Mouse (Mus musculus): ENCODE data around the gene Cdca4. TPM values are rescaled to one million over a fixed set of nuclear protein-coding genes. Genes with fewer than 3 reads are reported as not detected.

The Cdca4 gene
- 117 and 148 TPM in 2 replicates for polyA plus RNA-seq (2014; fragmentation: Nextera tagmentation; extraction: Ambion mirVana)

DNA sequence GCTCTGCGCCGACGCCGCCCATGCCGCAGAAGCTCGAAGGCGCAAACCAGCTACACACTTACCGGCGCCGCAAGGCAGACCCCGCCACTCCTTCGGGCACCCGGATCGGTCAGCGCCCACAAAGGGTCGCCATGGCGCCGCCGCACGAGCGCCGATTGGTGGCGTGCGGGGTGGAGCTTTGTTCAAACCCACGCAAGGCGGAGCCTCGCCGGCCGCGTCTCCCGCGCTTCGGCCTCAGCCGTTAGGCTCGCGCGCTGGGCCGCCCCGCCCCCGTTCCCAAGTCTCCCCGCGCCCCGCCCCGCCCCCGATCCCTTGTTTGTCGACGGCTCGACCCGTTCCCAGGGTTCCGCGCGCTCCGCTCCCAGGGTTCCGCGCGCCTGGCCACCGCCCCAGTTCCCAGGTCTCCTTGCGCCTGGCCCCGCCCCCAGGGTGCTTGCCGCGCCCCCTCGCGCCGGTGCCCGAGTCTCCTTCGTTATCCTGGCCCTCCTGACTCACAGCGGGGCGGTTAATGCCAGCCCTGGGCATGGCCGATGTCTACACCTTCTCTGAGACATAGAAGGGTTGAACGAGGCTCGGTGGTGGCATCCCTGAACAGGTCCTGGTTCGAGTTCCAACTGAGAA, at the start of gene Cdca4:
Gene Cdca4 (minus strand): TSS at position 180 of the 621 bp plus-strand sequence.
- Histone ChIP-seq H3K4me2 (replicated peaks; ENCODE audit: low read depth, low read length) (peak within 1 kb of the TSS; percentile 70), H3K36me3 (ENCODE audit: control insufficient read depth, insufficient read depth, low read length) (peaks cover 35% of the 10 kb centered on the region), H3K27me3 (ENCODE audit: control insufficient read depth, insufficient read depth, low read length) (no peaks in the 10 kb centered on the region), H3K27ac (ENCODE audit: low read depth, low read length) (peak within 1 kb of the TSS; percentile 95), H3K9ac (ENCODE audit: low read depth, low read length) (peak within 1 kb of the TSS; percentile 97), H3K9me3 (ENCODE audit: control insufficient read depth, low read length) (no peaks in the 10 kb centered on the region), H3K4me1 (ENCODE audit: control insufficient read depth, insufficient read depth, low read length) (peaks cover 25% of the 10 kb centered on the region), H3K4me3 (ENCODE audit: low read length) (peak within 1 kb of the TSS; percentile 68)
- ATAC-seq (ENCODE audit: low FRiP score, low TSS enrichment), result peak; percentile 98
- under 1% methylated on average over 52 of the region's 72 CpGs for WGBS

DNA sequence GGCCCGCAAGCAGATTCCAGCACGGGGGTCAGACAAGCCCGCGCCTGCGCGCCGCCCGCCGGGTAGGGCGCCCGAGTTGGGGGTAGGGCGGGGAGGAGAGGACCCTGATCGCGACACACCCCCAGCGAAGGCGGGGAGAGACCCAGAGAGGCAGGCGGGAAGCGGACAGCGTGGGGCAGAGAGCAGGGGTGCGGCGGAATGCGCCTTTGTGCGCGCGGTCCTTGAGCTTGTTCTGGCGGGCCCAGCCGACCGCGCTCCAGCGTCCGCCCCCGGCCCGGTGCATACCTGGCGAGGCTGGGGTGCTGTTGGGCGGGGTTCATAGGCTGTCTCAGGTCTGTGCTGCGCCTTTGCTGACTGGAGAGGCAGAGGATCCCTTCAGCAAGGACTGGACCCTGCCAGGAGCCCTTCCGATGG, 48.4 kb upstream of the Cdca4 start:
- WGBS, result under 1% methylated on average over 37 of the region's 37 CpGs
- peak overlapping the region; percentile 48; the same call in 1 of the 2 replicates for H3K9ac ChIP-seq (ENCODE audit: low read depth, low read length)

DNA sequence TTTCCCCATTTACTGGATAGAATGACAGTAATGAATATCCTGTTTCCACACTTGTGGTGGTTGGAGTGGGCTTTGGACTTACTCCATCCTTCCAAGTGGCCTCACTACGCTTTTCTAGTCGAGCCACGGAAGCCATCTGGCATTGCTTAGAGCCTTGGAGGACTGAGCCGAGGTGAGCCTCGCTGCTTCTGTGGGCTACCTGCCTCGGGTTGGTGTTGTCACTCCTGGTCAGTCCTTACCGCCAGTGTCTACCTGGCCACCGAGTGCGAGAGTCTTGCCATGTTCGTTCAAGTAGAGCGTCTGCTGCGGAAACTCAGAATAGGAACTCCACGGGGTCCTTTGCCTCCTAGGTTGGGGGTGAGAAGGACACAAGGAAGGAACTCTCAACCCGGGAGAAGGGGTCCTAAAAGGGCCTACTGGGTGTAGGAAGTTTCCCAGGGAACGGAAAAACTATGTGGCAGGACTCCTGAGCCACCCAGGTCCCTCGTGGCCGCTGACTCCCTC, 47.9 kb upstream of the Cdca4 start:
- Histone ChIP-seq H3K9ac (ENCODE audit: low read depth, low read length) (peak overlapping the region; percentile 48; the same call in 1 of the 2 replicates), H3K27ac (ENCODE audit: low read depth, low read length) (no peak overlapping the region), H3K36me3 (ENCODE audit: control insufficient read depth, insufficient read depth, low read length) (no peaks in the 10 kb centered on the region), H3K4me1 (ENCODE audit: control insufficient read depth, insufficient read depth, low read length) (peaks cover 16% of the 10 kb centered on the region), H3K4me2 (replicated peaks; ENCODE audit: low read depth, low read length) (peak overlapping the region; percentile 78), H3K4me3 (ENCODE audit: low read length) (peak overlapping the region; percentile 42), H3K27me3 (ENCODE audit: control insufficient read depth, insufficient read depth, low read length) (peaks cover 55% of the 10 kb centered on the region), H3K9me3 (ENCODE audit: control insufficient read depth, low read length) (no peaks in the 10 kb centered on the region)
- no peak for ATAC-seq (ENCODE audit: low FRiP score, low TSS enrichment)
- WGBS, result 4% methylated on average over 17 of the region's 17 CpGs

More for the DNA sequence above, 48.4 kb upstream of the Cdca4 start:
- peak overlapping the region; percentile 78 for H3K4me2 ChIP-seq (replicated peaks; ENCODE audit: low read depth, low read length)
- no peaks in the 10 kb centered on the region for H3K36me3 ChIP-seq (ENCODE audit: control insufficient read depth, insufficient read depth, low read length)
- H3K9me3 ChIP-seq (ENCODE audit: control insufficient read depth, low read length), result no peaks in the 10 kb centered on the region
- peak overlapping the region; percentile 42 for H3K4me3 ChIP-seq (ENCODE audit: low read length)
- no peak overlapping the region for H3K27ac ChIP-seq (ENCODE audit: low read depth, low read length)
- ATAC-seq (ENCODE audit: low FRiP score, low TSS enrichment), result no peak
- H3K4me1 ChIP-seq (ENCODE audit: control insufficient read depth, insufficient read depth, low read length), result peaks cover 16% of the 10 kb centered on the region
- peaks cover 55% of the 10 kb centered on the region for H3K27me3 ChIP-seq (ENCODE audit: control insufficient read depth, insufficient read depth, low read length)

DNA sequence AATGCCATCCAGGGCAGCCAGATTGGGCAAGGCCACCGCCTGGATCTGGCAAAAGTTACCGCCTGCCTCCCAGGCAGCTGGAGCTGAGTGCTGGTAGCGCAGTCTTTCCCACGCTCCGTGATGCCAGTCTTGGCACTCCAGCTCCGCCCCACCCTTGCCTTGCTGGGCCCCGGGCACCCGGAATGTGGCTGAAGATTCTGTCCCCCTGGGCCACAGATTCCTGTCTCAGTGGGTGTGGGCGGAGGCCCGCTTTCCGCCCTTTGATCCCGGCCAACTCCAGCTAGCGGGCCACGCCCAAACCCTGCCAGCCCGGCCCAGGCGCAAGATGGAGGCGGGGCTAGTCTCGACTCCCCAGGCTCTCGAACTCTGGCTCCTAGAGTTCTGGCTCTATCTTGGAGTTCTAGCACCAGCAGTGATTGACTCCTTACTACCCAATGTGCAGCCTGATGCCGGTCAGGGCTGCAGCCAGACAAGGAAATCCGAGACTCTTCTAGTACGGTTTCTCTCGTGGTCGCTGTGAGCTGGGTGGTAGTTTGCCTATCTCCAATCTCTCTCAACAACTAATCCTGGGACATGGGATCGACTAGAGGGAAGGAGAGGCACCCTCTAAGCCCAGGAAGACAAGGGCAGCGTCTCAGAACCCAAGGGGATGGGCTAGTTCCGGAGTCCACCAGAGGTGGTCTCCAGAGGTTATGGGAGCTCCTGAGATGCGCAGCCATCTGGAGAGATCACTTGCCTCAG, 47.3 kb upstream of the Cdca4 start:
- 5% methylated on average over 28 of the region's 28 CpGs for WGBS

DNA sequence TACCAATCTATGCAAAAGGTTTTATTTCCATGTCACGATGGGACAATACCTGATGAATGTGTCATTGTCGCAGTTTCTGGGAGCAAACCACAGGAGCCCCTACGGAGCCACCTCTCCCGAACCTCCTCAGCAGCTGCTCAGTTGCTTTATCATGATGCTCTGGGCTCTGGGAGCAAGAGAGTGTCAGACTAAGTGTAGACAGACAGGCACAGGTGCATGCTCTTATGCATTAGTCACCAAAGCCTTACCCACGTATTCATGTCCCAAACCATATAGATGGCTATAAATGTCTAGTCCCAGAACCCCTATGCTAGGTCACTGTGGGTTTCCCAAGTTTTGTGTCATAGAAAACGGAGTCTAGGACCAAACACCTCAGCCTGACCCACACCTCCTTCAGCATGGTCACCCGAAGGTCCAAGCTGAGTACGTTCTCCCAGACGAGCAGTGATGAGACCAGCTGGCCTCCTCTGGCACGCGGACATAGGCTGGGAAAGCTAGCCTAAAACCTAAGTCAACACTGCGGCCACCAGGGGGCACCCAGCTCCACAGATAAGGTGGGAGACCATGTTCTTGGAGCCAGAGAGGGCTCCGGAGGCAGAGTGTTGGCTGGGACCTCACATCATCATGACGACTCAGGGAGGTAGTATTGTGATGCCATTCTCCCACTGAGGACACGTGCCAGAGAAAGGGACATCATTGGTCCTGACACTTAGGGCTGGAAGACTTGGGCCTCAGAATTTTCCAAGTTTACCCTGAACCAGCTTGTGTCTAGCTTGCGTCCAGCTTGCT, 46.2 kb upstream of the Cdca4 start:
- Histone ChIP-seq H3K4me2 (replicated peaks; ENCODE audit: low read depth, low read length) (no peak overlapping the region), H3K27ac (ENCODE audit: low read depth, low read length) (no peak overlapping the region), H3K9me3 (ENCODE audit: control insufficient read depth, low read length) (no peaks in the 10 kb centered on the region), H3K4me1 (ENCODE audit: control insufficient read depth, insufficient read depth, low read length) (peaks cover 17% of the 10 kb centered on the region), H3K36me3 (ENCODE audit: control insufficient read depth, insufficient read depth, low read length) (no peaks in the 10 kb centered on the region), H3K4me3 (ENCODE audit: low read length) (no peak overlapping the region), H3K27me3 (ENCODE audit: control insufficient read depth, insufficient read depth, low read length) (peaks cover 59% of the 10 kb centered on the region), H3K9ac (ENCODE audit: low read depth, low read length) (no peak overlapping the region)
- peak; percentile 68 for ATAC-seq (ENCODE audit: low FRiP score, low TSS enrichment)
- WGBS, result 25% methylated on average over 16 of the region's 16 CpGs

More for the DNA sequence above, 47.3 kb upstream of the Cdca4 start:
- Histone ChIP-seq H3K36me3 (ENCODE audit: control insufficient read depth, insufficient read depth, low read length) (no peaks in the 10 kb centered on the region), H3K9ac (ENCODE audit: low read depth, low read length) (peak overlapping the region; percentile 34; the same call in 1 of the 2 replicates), H3K9me3 (ENCODE audit: control insufficient read depth, low read length) (no peaks in the 10 kb centered on the region), H3K4me2 (replicated peaks; ENCODE audit: low read depth, low read length) (peak overlapping the region; percentile 78), H3K4me1 (ENCODE audit: control insufficient read depth, insufficient read depth, low read length) (peaks cover 16% of the 10 kb centered on the region), H3K4me3 (ENCODE audit: low read length) (peak overlapping the region; percentile 13), H3K27me3 (ENCODE audit: control insufficient read depth, insufficient read depth, low read length) (peaks cover 55% of the 10 kb centered on the region), H3K27ac (ENCODE audit: low read depth, low read length) (no peak overlapping the region)
- peak; percentile 21; the same call in 1 of the 2 replicates for ATAC-seq (ENCODE audit: low FRiP score, low TSS enrichment)

DNA sequence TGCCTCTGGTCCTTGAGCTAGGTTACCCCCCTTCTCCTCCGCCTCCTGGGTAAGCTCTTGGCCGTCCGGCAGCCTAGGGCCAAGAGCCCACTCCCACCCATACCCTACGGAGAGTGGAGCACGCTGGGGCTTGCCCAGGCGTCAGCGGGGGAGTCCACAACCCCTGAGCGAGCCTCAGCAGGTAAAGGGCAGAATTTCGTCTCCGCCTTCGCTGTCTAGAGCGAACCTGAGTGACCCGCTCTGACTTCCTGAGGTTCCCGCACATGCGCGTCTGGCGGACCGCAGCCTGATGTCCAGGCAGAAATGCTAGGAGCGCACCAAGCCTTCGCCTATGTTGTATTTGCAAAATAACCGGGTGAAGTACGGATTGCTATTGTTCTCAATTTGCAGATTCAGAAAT, 45.0 kb upstream of the Cdca4 start:
- 12% methylated on average over 22 of the region's 22 CpGs for WGBS
- peaks cover 59% of the 10 kb centered on the region for H3K27me3 ChIP-seq (ENCODE audit: control insufficient read depth, insufficient read depth, low read length)
- ATAC-seq (ENCODE audit: low FRiP score, low TSS enrichment), result 0 out of 2 replicates have a peak, but pooled peaks have one; percentile 2
- H3K36me3 ChIP-seq (ENCODE audit: control insufficient read depth, insufficient read depth, low read length), result no peaks in the 10 kb centered on the region
- H3K27ac ChIP-seq (ENCODE audit: low read depth, low read length), result no peak overlapping the region
- peak overlapping the region; percentile 47 for H3K9ac ChIP-seq (ENCODE audit: low read depth, low read length)
- H3K4me3 ChIP-seq (ENCODE audit: low read length), result peak overlapping the region; percentile 29
- no peaks in the 10 kb centered on the region for H3K9me3 ChIP-seq (ENCODE audit: control insufficient read depth, low read length)
- H3K4me2 ChIP-seq (replicated peaks; ENCODE audit: low read depth, low read length), result peak overlapping the region; percentile 52
- H3K4me1 ChIP-seq (ENCODE audit: control insufficient read depth, insufficient read depth, low read length), result peaks cover 26% of the 10 kb centered on the region

DNA sequence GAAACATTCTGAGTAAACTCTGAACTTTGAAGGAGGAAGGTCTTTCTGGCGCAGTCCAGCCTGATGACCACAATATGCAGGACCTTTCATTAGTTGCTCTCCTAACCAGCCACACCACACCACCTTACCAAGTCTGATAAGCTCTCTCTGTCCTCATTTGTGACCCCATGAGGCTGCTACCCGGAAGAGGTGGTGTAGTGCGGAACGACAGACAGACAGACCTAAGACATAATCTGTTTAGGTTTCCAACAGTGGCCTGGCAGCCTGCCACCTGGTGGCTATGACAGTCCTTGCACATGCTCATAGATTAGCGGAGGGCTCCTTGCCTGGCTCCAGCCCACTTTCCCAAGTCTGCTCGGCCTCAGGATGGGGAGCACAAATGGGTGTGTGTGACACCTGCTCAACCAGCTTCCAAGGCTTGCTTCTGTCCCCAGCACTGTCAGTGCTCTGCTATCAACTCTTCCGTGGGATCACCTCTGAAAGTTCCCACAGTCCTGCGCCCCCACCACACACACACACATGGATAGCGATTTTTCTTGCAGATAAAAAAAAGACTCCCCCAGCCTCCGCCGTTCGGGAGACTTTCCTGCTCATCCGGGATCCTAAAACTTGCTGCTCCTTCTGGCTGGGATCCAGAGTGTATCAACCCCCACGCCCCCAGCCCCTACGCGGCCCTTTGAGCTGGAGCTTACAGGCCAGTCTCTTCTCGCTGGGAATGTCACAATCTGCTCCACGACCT, 44.4 kb upstream of the Cdca4 start:
- peaks cover 55% of the 10 kb centered on the region for H3K27me3 ChIP-seq (ENCODE audit: control insufficient read depth, insufficient read depth, low read length)
- H3K9me3 ChIP-seq (ENCODE audit: control insufficient read depth, low read length), result no peaks in the 10 kb centered on the region
- H3K9ac ChIP-seq (ENCODE audit: low read depth, low read length), result peak overlapping the region; percentile 47
- H3K27ac ChIP-seq (ENCODE audit: low read depth, low read length), result no peak overlapping the region
- H3K36me3 ChIP-seq (ENCODE audit: control insufficient read depth, insufficient read depth, low read length), result no peaks in the 10 kb centered on the region
- H3K4me3 ChIP-seq (ENCODE audit: low read length), result peak overlapping the region; percentile 29
- H3K4me1 ChIP-seq (ENCODE audit: control insufficient read depth, insufficient read depth, low read length), result peaks cover 26% of the 10 kb centered on the region
- whole genome bisulfite sequencing, result 19% methylated on average over 18 of the region's 18 CpGs
- 0 out of 2 replicates have a peak, but pooled peaks have one; percentile 10 for ATAC-seq (ENCODE audit: low FRiP score, low TSS enrichment)
- peak overlapping the region; percentile 52 for H3K4me2 ChIP-seq (replicated peaks; ENCODE audit: low read depth, low read length)

DNA sequence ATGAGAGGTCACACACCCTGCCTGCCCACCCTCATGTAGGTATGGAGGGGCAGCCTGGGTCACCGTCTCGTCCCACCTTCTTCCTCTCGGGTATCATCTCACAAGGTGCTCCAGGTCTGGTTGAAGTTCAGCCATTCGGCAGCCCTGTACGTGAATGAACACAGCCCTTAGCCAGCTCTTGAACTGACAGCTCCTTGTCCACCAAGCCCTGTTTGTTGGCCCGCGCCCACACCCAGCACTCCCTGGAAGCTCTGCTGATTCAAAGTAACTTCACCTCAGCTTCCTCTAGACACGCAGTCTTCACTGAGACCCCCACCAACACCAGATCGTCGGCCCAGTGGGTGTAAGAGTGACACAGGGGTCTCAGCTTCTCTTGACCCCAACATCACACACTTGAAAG, 43.8 kb upstream of the Cdca4 start:
- Histone ChIP-seq H3K4me3 (ENCODE audit: low read length) (no peak overlapping the region), H3K4me2 (replicated peaks; ENCODE audit: low read depth, low read length) (no peak overlapping the region), H3K9ac (ENCODE audit: low read depth, low read length) (no peak overlapping the region), H3K27ac (ENCODE audit: low read depth, low read length) (no peak overlapping the region), H3K9me3 (ENCODE audit: control insufficient read depth, low read length) (no peaks in the 10 kb centered on the region), H3K27me3 (ENCODE audit: control insufficient read depth, insufficient read depth, low read length) (peaks cover 49% of the 10 kb centered on the region), H3K36me3 (ENCODE audit: control insufficient read depth, insufficient read depth, low read length) (no peaks in the 10 kb centered on the region), H3K4me1 (ENCODE audit: control insufficient read depth, insufficient read depth, low read length) (peaks cover 26% of the 10 kb centered on the region)
- 83% methylated on average over 10 of the region's 10 CpGs for WGBS
- no peak for ATAC-seq (ENCODE audit: low FRiP score, low TSS enrichment)
